Mouse (Mus musculus) splenic B cell, adult 2 months (primary cell): Measurements from ENCODE around the gene March8.

ENCODE experiments used
- DNase-seq: peaks from one replicate; pipeline ENCODE4 v3.0.0-alpha.2; 2011; ENCODE audit warnings: low read depth, low spot score
- H3K27me3 ChIP-seq: 2 replicates; pipeline ENCODE4 v1.6.1; 2012; ENCODE audit warnings: mild to moderate bottlenecking, low read length, moderate library complexity, mixed read lengths; ENCODE audit not compliant: control insufficient read depth, poor library complexity, insufficient read depth, severe bottlenecking
- H3K36me3 ChIP-seq: 2 replicates; pipeline ENCODE4 v1.6.1; 2012; ENCODE audit warnings: mild to moderate bottlenecking, low read length, moderate library complexity, mixed read lengths; ENCODE audit not compliant: control insufficient read depth, poor library complexity, insufficient read depth, severe bottlenecking

March8 gene

DNA sequence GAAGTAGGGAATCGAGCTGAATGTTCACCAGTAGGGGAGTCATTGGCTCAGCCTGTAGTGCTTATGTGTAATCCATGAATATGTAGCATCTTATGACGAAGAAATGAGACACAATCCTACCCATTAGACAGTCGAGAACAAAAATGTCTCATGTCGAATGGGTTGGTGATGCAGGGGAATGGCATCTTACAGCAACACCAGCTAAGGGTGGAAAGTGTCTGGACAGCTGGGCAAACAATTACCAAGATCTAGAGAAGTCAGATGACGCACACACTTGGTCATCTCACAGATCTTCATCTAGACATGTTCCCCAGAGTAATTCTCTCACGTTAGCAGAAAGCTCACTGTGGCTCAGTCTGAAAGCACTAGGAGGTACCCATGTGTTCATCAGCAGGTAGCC lies 101.0 kb downstream of the March8 start:
- no peaks in the 10 kb centered on the region for H3K27me3 ChIP-seq
- no peaks in the 10 kb centered on the region for H3K36me3 ChIP-seq
- DNase-seq, result no peak

DNA sequence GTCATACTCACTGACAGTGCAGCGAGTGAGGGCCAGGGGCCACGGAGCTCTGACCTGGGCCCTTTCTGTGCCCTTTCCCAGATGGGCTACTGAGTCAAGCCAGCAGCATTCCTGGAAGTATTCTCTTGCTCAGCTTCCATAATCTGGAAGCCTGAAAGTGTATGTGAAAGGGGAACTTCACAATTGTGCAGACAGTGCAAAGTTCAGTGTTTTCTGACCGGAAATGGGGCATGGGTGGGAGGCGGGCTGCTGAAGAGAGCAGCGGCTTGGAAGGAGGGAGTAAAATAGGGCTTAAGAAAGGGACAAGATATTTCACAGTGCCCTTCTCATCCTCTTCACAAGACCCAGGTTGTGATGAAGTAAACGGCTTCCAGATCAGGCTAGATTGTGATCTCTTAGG lies 101.7 kb downstream of the March8 start:
- no peaks in the 10 kb centered on the region for H3K36me3 ChIP-seq

DNA sequence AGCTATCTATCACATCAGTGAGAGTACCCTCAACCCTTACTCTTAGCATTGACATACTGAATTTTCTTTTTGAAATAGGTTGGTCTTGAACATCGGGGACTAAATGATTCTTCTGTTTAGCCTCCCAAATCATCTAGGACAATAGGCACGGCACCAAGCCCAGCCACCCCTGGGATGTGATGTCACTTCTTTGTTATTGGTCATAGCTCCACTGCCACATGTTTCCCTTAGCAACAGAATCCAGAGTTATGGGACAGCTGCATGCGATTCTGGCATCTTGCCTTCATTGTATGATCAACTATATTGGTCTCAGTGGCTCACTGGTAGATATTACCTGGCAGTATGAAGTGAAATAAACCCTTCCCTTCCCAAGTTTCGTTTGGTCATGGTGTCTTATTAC lies 102.6 kb downstream of the March8 start:
- DNase-seq, result no peak
- no peaks in the 10 kb centered on the region for H3K27me3 ChIP-seq
- no peaks in the 10 kb centered on the region for H3K36me3 ChIP-seq

More for the DNA sequence above, 101.7 kb downstream of the March8 start:
- DNase-seq, result no peak
- no peaks in the 10 kb centered on the region for H3K27me3 ChIP-seq

DNA sequence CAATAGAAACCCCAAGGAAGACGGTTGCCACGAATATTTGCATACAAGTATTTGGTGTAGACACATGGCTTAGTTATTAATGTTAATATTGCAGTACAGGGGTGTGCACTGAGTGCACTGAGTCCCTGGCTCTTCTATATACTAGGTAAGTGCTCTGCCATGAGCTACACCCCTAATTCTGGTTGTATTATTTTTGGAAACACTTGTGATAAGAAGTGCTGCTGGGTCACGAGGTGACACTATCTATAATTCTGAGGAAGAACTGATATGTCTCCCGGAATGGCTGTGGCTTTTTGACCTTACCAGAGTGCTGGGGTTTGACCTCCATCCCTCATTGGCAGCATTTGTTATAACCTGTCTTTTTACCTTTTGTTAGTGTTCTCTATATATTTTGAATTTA lies 103.0 kb downstream of the March8 start:
- DNase-seq, result no peak
- Histone ChIP-seq H3K36me3 (no peaks in the 10 kb centered on the region), H3K27me3 (no peaks in the 10 kb centered on the region)

DNA sequence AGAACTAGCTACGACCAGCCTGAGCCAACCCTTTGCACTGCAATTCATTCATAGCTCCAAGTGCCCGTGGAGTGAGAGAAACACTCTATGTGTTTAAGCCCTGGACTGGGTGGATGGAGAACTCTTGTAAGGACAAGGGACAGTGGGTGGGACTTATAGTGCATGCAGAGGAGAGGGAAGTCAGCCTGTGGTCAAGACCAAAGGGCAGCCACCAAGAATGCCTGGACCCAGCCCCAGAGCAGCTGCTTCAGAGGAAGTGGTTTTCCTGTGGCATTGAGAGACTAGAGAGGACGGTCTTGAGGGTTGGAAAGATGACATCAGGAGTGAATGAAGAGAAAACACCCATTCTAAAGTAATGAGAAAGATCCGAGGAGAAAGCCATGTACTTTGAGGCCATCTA lies 118.0 kb downstream of the March8 start:
- Histone ChIP-seq H3K36me3 (no peaks in the 10 kb centered on the region), H3K27me3 (no peaks in the 10 kb centered on the region)
- no peak for DNase-seq

DNA sequence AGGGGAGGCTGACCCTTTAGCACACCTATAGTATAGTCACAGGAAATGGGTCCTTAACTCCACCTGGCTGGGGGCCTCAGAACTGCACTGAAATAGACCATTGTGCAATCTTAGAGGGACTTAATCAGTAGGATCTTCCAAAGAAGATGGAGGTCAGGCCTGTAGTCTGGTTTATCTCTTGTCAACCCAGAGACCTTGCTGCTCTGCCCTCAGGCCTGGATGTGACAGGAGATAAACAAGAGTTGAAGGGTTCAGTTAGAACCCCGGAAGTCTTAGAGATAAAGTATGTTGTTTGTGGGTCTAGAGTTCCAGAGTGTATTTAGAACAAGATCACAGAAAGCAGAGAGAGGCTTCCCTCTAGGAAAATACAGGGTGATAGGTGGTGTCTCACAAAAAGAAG lies 118.7 kb downstream of the March8 start:
- H3K36me3 ChIP-seq, result no peaks in the 10 kb centered on the region
- DNase-seq, result no peak
- no peaks in the 10 kb centered on the region for H3K27me3 ChIP-seq

DNA sequence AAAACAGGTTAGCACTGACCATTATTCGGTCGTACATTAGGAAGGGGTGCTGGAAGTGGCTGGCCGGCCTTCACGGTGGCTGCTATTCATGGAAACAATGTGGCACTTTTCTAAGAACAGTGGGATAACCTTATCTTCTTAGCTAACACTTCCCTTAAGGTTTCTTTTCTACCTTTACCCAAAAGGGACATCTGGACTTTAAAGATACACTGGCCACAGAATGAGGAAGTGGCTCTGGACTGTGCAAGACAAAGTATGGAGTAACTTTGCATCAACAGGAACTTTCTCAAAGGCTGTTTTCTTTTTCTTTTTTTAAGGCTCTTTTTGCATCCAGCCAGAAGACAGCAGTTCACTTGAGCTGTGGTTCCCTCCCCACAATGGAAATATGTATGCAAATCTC lies 120.9 kb downstream of the March8 start:
- peaks cover 1% of the 10 kb centered on the region; the same call in 1 of the 2 replicates for H3K27me3 ChIP-seq
- no peaks in the 10 kb centered on the region for H3K36me3 ChIP-seq
- no peak for DNase-seq
